Mouse (Mus musculus) testis, adult 2 months (tissue): ENCODE results near the gene Itpr2. TPM values are rescaled to one million over a fixed set of nuclear protein-coding genes. Genes with fewer than 3 reads are reported as not detected.

ENCODE experiments used
- H3K27ac ChIP-seq: fragments of 200-500 bp; 2 replicates; pipeline ENCODE4 v1.5.1; 2012; ENCODE audit warnings: low read depth, low read length; ENCODE audit not compliant: control insufficient read depth, insufficient read depth
- H3K27me3 ChIP-seq: fragments of 200-500 bp; 2 replicates; pipeline ENCODE4 v1.6.1; 2012; ENCODE audit warnings: mild to moderate bottlenecking, low read length, moderate library complexity; ENCODE audit not compliant: control insufficient read depth, insufficient read depth
- H3K36me3 ChIP-seq: fragments of 200-500 bp; 2 replicates; pipeline ENCODE4 v1.6.1; 2012; ENCODE audit warnings: mild to moderate bottlenecking, low read length; ENCODE audit not compliant: control insufficient read depth, insufficient read depth
- H3K4me1 ChIP-seq: fragments of 200-500 bp; 2 replicates; pipeline ENCODE4 v1.6.1; 2012; ENCODE audit warnings: low read length; ENCODE audit not compliant: control insufficient read depth, insufficient read depth
- H3K4me3 ChIP-seq: fragments of 200-500 bp; 2 replicates; pipeline ENCODE4 v1.5.1; 2012; ENCODE audit warnings: low read depth, mild to moderate bottlenecking, low read length, moderate library complexity, mixed read lengths; ENCODE audit not compliant: control insufficient read depth
- CTCF ChIP-seq: fragments of 200-500 bp; IDR thresholded peaks from 2 replicates; pipeline ENCODE4 v1.5.1; 2012; ENCODE audit warnings: low read depth, mild to moderate bottlenecking, inconsistent platforms, low read length, moderate library complexity; ENCODE audit not compliant: control insufficient read depth, insufficient read depth, insufficient replicate concordance
- POLR2A ChIP-seq: fragments of 200-500 bp; IDR thresholded peaks from 2 replicates; pipeline ENCODE4 v1.6.1; 2012; ENCODE audit warnings: low read depth, mild to moderate bottlenecking, inconsistent platforms, low read length, moderate library complexity; ENCODE audit not compliant: control insufficient read depth
- polyA plus RNA-seq: library from polyadenylated mRNA; depleted of rRNA; stranded (reverse); fragments of >200 nt; gene quantifications from 2 replicates; pipeline ENCODE4 v1.2.3, GENCODE M21; 2012

The Itpr2 gene
- polyA plus RNA-seq, 1 experiment: 6.9 TPM

GRCm38 (mm10) chr6:146113085-146113484 lies 388.9 kb downstream of the Itpr2 start:
- Histone ChIP-seq H3K4me1 (no peaks in the 10 kb centered on the region), H3K27me3 (no peaks in the 10 kb centered on the region), H3K4me3 (no peak overlapping the region), H3K27ac (no peak overlapping the region), H3K36me3 (no peaks in the 10 kb centered on the region)
- TF ChIP-seq POLR2A: no peak
- TF ChIP-seq CTCF: no peak

- H3K4me1 ChIP-seq: no peaks in the 10 kb centered on the region
- TF ChIP-seq CTCF (no peak), POLR2A (no peak)
- H3K27me3 ChIP-seq: no peaks in the 10 kb centered on the region
- H3K4me3 ChIP-seq: no peak overlapping the region
- H3K27ac ChIP-seq: no peak overlapping the region
- no peaks in the 10 kb centered on the region for H3K36me3 ChIP-seq
Observed at GRCm38 (mm10) chr6:146112211-146112610, 389.8 kb downstream of the Itpr2 start.

GRCm38 (mm10) chr6:146111781-146112180 lies 390.2 kb downstream of the Itpr2 start:
- H3K4me3 ChIP-seq: no peak overlapping the region
- TF ChIP-seq CTCF: no peak
- TF ChIP-seq POLR2A: no peak
- H3K4me1 ChIP-seq: no peaks in the 10 kb centered on the region
- no peak overlapping the region for H3K27ac ChIP-seq
- H3K27me3 ChIP-seq: no peaks in the 10 kb centered on the region
- no peaks in the 10 kb centered on the region for H3K36me3 ChIP-seq

- Histone ChIP-seq H3K27ac (no peak overlapping the region), H3K36me3 (no peaks in the 10 kb centered on the region), H3K4me1 (no peaks in the 10 kb centered on the region), H3K4me3 (no peak overlapping the region), H3K27me3 (no peaks in the 10 kb centered on the region)
- TF ChIP-seq CTCF (no peak), POLR2A (no peak)
Observed at GRCm38 (mm10) chr6:146110832-146111741, 390.9 kb downstream of the Itpr2 start.

- TF ChIP-seq POLR2A (no peak), CTCF (no peak)
- no peak overlapping the region for H3K4me3 ChIP-seq
- H3K27ac ChIP-seq: no peak overlapping the region
- no peaks in the 10 kb centered on the region for H3K27me3 ChIP-seq
- no peaks in the 10 kb centered on the region for H3K4me1 ChIP-seq
- no peaks in the 10 kb centered on the region for H3K36me3 ChIP-seq
Observed at GRCm38 (mm10) chr6:146110425-146110824, 391.6 kb downstream of the Itpr2 start.

GRCm38 (mm10) chr6:146108695-146109094 lies 393.3 kb downstream of the Itpr2 start:
- Histone ChIP-seq H3K4me3 (no peak overlapping the region), H3K27ac (no peak overlapping the region), H3K36me3 (no peaks in the 10 kb centered on the region), H3K27me3 (no peaks in the 10 kb centered on the region), H3K4me1 (no peaks in the 10 kb centered on the region)
- no peak for TF ChIP-seq CTCF
- TF ChIP-seq POLR2A: no peak

- Histone ChIP-seq H3K4me1 (no peaks in the 10 kb centered on the region), H3K36me3 (no peaks in the 10 kb centered on the region), H3K4me3 (no peak overlapping the region), H3K27me3 (no peaks in the 10 kb centered on the region), H3K27ac (no peak overlapping the region)
- TF ChIP-seq CTCF (no peak), POLR2A (no peak)
Observed at GRCm38 (mm10) chr6:146107117-146107832, 394.7 kb downstream of the Itpr2 start.
